Mouse (Mus musculus): Measurements from ENCODE around the gene Olfr331. TPM values are rescaled to one million over a fixed set of nuclear protein-coding genes. Genes with fewer than 3 reads are reported as not detected.
"Not testable (repeated sequence)": the region's sequence is repeated elsewhere in the genome, so short reads cannot be mapped to it uniquely, and the experiment has no call there.

Olfr331 gene
- total RNA-seq (2014; rRNA removed; ENCODE audit: low replicate concordance) (not detected in 2 replicates), polyA plus RNA-seq (2015; fragmentation: Nextera tagmentation; extraction: Ambion mirVana) (not detected in 2 replicates)

GRCm38 (mm10) chr11:58502472-58502871 is at the start of gene Olfr331:
Gene Olfr331 (minus strand): TSS chr11:58502572.
- ATAC-seq (ENCODE audit: insufficient read depth, low read depth), result not testable (repeated sequence)

GRCm38 (mm10) chr11:58546322-58546721 is 44.0 kb upstream of the Olfr331 start, which contains the start of gene Olfr329-ps:
Gene Olfr329-ps (minus strand): TSS chr11:58546422.
- TF ChIP-seq CTCF (IDR thresholded peaks at IDR 0.05; ENCODE audit: low read depth) (no peak), EP300 (IDR thresholded peaks at IDR 0.05; ENCODE audit: low read depth) (no peak)
- no peak within 1 kb of the TSS for H3K4me2 ChIP-seq (ENCODE audit: low read depth, low read length)
- H3K27ac ChIP-seq (ENCODE audit: low read depth), result no peak within 1 kb of the TSS
- DNase-seq (ENCODE audit: low spot score) (no peak), ATAC-seq (ENCODE audit: insufficient read depth, low read depth) (no peak)
- no peaks in the 10 kb centered on the region for H3K4me1 ChIP-seq (ENCODE audit: control insufficient read depth, insufficient read depth)
- no peak within 1 kb of the TSS for H3K9ac ChIP-seq (replicated peaks; ENCODE audit: low read depth, low read length)
- 62% methylated on average over 5 of the region's 5 CpGs for WGBS
- no peaks in the 10 kb centered on the region for H3K27me3 ChIP-seq (ENCODE audit: control insufficient read depth, insufficient read depth, low read length)
- H3K36me3 ChIP-seq (replicated peaks; ENCODE audit: control insufficient read depth, insufficient read depth, low read length), result no peaks in the 10 kb centered on the region
- H3K9me3 ChIP-seq (replicated peaks; ENCODE audit: control insufficient read depth, low read length), result no peaks in the 10 kb centered on the region
- no peak within 1 kb of the TSS for H3K4me3 ChIP-seq (ENCODE audit: low read depth, low read length)

More at GRCm38 (mm10) chr11:58502472-58502871, at the start of gene Olfr331:
- H3K27ac ChIP-seq (ENCODE audit: low read depth); H3K9ac ChIP-seq (replicated peaks; ENCODE audit: low read depth, low read length); DNase-seq (ENCODE audit: low spot score); H3K4me1 ChIP-seq (ENCODE audit: control insufficient read depth, insufficient read depth); H3K36me3 ChIP-seq (replicated peaks; ENCODE audit: control insufficient read depth, insufficient read depth, low read length); H3K27me3 ChIP-seq (ENCODE audit: control insufficient read depth, insufficient read depth, low read length); H3K4me3 ChIP-seq (ENCODE audit: low read depth, low read length); H3K4me2 ChIP-seq (ENCODE audit: low read depth, low read length); H3K9me3 ChIP-seq (replicated peaks; ENCODE audit: control insufficient read depth, low read length): not testable (repeated sequence)

GRCm38 (mm10) chr11:58534736-58535135 is 32.4 kb upstream of the Olfr331 start, which contains the start of gene Olfr330:
Gene Olfr330 (minus strand): TSS chr11:58534836.
- ATAC-seq (ENCODE audit: insufficient read depth, low read depth), result not testable (repeated sequence)

GRCm38 (mm10) chr11:58519756-58520155 is 17.4 kb upstream of the Olfr331 start:
- not testable (repeated sequence) for H3K4me1 ChIP-seq (ENCODE audit: control insufficient read depth, insufficient read depth); ATAC-seq (ENCODE audit: insufficient read depth, low read depth); H3K4me2 ChIP-seq (ENCODE audit: low read depth, low read length); H3K9ac ChIP-seq (replicated peaks; ENCODE audit: low read depth, low read length); H3K36me3 ChIP-seq (replicated peaks; ENCODE audit: control insufficient read depth, insufficient read depth, low read length); H3K4me3 ChIP-seq (ENCODE audit: low read depth, low read length); DNase-seq (ENCODE audit: low spot score); H3K9me3 ChIP-seq (replicated peaks; ENCODE audit: control insufficient read depth, low read length); H3K27ac ChIP-seq (ENCODE audit: low read depth); H3K27me3 ChIP-seq (ENCODE audit: control insufficient read depth, insufficient read depth, low read length)
- 88% methylated on average over 6 of the region's 9 CpGs for WGBS

More at GRCm38 (mm10) chr11:58534736-58535135, 32.4 kb upstream of the Olfr331 start, which contains the start of gene Olfr330:
- H3K4me1 ChIP-seq (ENCODE audit: control insufficient read depth, insufficient read depth); H3K4me2 ChIP-seq (ENCODE audit: low read depth, low read length); H3K27ac ChIP-seq (ENCODE audit: low read depth); H3K9ac ChIP-seq (replicated peaks; ENCODE audit: low read depth, low read length); DNase-seq (ENCODE audit: low spot score); H3K9me3 ChIP-seq (replicated peaks; ENCODE audit: control insufficient read depth, low read length); H3K36me3 ChIP-seq (replicated peaks; ENCODE audit: control insufficient read depth, insufficient read depth, low read length); H3K4me3 ChIP-seq (ENCODE audit: low read depth, low read length); H3K27me3 ChIP-seq (ENCODE audit: control insufficient read depth, insufficient read depth, low read length): not testable (repeated sequence)

GRCm38 (mm10) chr11:58518916-58519315 is 16.5 kb upstream of the Olfr331 start:
- not testable (repeated sequence) for H3K9me3 ChIP-seq (replicated peaks; ENCODE audit: control insufficient read depth, low read length); H3K4me1 ChIP-seq (ENCODE audit: control insufficient read depth, insufficient read depth); H3K4me3 ChIP-seq (ENCODE audit: low read depth, low read length); H3K27ac ChIP-seq (ENCODE audit: low read depth); H3K9ac ChIP-seq (replicated peaks; ENCODE audit: low read depth, low read length); H3K27me3 ChIP-seq (ENCODE audit: control insufficient read depth, insufficient read depth, low read length); H3K4me2 ChIP-seq (ENCODE audit: low read depth, low read length); H3K36me3 ChIP-seq (replicated peaks; ENCODE audit: control insufficient read depth, insufficient read depth, low read length); DNase-seq (ENCODE audit: low spot score); ATAC-seq (ENCODE audit: insufficient read depth, low read depth)
- 86% methylated on average over 17 of the region's 18 CpGs for WGBS

GRCm38 (mm10) chr11:58509058-58509457 is 6.7 kb upstream of the Olfr331 start:
- not testable (repeated sequence) for H3K27ac ChIP-seq (ENCODE audit: low read depth); H3K4me2 ChIP-seq (ENCODE audit: low read depth, low read length); H3K4me1 ChIP-seq (ENCODE audit: control insufficient read depth, insufficient read depth); ATAC-seq (ENCODE audit: insufficient read depth, low read depth); H3K4me3 ChIP-seq (ENCODE audit: low read depth, low read length); H3K36me3 ChIP-seq (replicated peaks; ENCODE audit: control insufficient read depth, insufficient read depth, low read length); H3K27me3 ChIP-seq (ENCODE audit: control insufficient read depth, insufficient read depth, low read length); H3K9ac ChIP-seq (replicated peaks; ENCODE audit: low read depth, low read length); DNase-seq (ENCODE audit: low spot score); H3K9me3 ChIP-seq (replicated peaks; ENCODE audit: control insufficient read depth, low read length)
- 78% methylated on average over 19 of the region's 19 CpGs for WGBS

Measured in heart, postnatal 0 days (tissue).